Comparison of ENCODE assay signal across 12 mouse cellular contexts in genomic region chr11:5369176-5369575, GRCm38 (mm10).
DNase-seq lines count a peak whose midpoint lies in the region; ATAC-seq lines count a peak whose summit lies in the region.
"Had no signal": no experiment of that assay in that cellular context is flagged by ENCODE, and none has a peak within 500 bp of the region (broad histone marks: within the 10 kb centered on the region; RNA-seq: fewer than 3 reads in every experiment).

No protein-coding gene starts in this region.

- peak; percentile 33 for DNase-seq in CD4-positive helper T cell, adult 2 months (ENCODE audit: low read depth, low spot score)
- peak; percentile 74 for DNase-seq in MEL-GATA-1-ER (ENCODE audit: extremely low read depth, low read depth)
- DNase-seq in thymus, adult 18-20 months: peak; percentile 7 to 9
- no peak for DNase-seq in left cerebral cortex, postnatal 14 days (ENCODE audit: low spot score in 2 of 2)
- DNase-seq in gastrocnemius, postnatal 14 days: no peak
- no peak for DNase-seq in left cerebral cortex, postnatal 10 days (ENCODE audit: extremely low spot score in 1 of 2, low spot score in 2 of 2)
- DNase-seq: adrenal gland, adult 8-10 months; cerebellum, adult 18-20 months; gastrocnemius, postnatal 10 days; lung, postnatal 14 days; right cerebral cortex, adult 18-20 months had no signal

- intact Hi-C loops in left cerebral cortex, postnatal 14 days (cut with DNase I): no loop called here
- intact Hi-C loops in gastrocnemius, postnatal 14 days (cut with DNase I; ENCODE audit: low total_unique reads): no loop called here
- intact Hi-C loops in left cerebral cortex, postnatal 10 days (cut with DNase I): no loop called here

- peak; percentile 95 for ATAC-seq in megakaryocyte progenitor cell, adult 5-6 weeks (replicated peaks; ENCODE audit: poor library complexity)

Comparison
In these comparisons a context has a peak if more than half of its experiments do, and no peak if none do; other contexts are left out.
1. DNase-seq: peak in CD4-positive helper T cell, adult 2 months (single experiment), MEL-GATA-1-ER (single experiment) and thymus, adult 18-20 months (2 of 2); none in left cerebral cortex, postnatal 14 days (0 of 2), gastrocnemius, postnatal 14 days (single experiment) and left cerebral cortex, postnatal 10 days (0 of 2).